Mouse (Mus musculus) limb, embryonic 14.5 days (tissue): ENCODE data around the gene Lrrc14b. TPM values are rescaled to one million over a fixed set of nuclear protein-coding genes. Genes with fewer than 3 reads are reported as not detected.

Experiments
- ATAC-seq: fragments of 200-750 bp; cut with Nextera tagmentation; 2 replicates; pipeline ENCODE4 v1.8.0; 2017; ENCODE audit warnings: low read depth, moderate number of reproducible peaks, moderate TSS enrichment; ENCODE audit not compliant: low FRiP score
- DNase-seq: peaks from one replicate; pipeline ENCODE4 v3.0.0-alpha.2; 2015; ENCODE audit warnings: low spot score
- H3K27ac ChIP-seq: fragments of 300-500 bp; sonication (generic); replicated peaks from 2 replicates; pipeline ENCODE4 v1.5.1; 2014; ENCODE audit warnings: low read depth, mild to moderate bottlenecking, low read length, moderate library complexity, mixed read lengths
- H3K27me3 ChIP-seq: fragments of 300-500 bp; sonication (generic); 2 replicates; pipeline ENCODE4 v1.6.1; 2014; ENCODE audit warnings: low read length, mixed read lengths; ENCODE audit not compliant: control insufficient read depth, insufficient read depth
- H3K36me3 ChIP-seq: fragments of 300-500 bp; sonication (generic); 2 replicates; pipeline ENCODE4 v1.6.1; 2014; ENCODE audit warnings: mild to moderate bottlenecking, low read length, moderate library complexity, mixed read lengths; ENCODE audit not compliant: control insufficient read depth, insufficient read depth
- H3K4me1 ChIP-seq: fragments of 300-500 bp; sonication (generic); 2 replicates; pipeline ENCODE4 v1.6.1; 2014; ENCODE audit warnings: antibody characterized with exemption, low read length, mixed read lengths; ENCODE audit not compliant: control insufficient read depth, insufficient read depth
- H3K4me2 ChIP-seq: fragments of 300-500 bp; sonication (generic); replicated peaks from 2 replicates; pipeline ENCODE4 v1.6.1; 2014; ENCODE audit warnings: low read depth, mild to moderate bottlenecking, low read length, moderate library complexity; ENCODE audit not compliant: severe bottlenecking
- H3K4me3 ChIP-seq: fragments of 300-500 bp; sonication (generic); replicated peaks from 2 replicates; pipeline ENCODE4 v1.5.1; 2014; ENCODE audit warnings: low read length
- H3K9ac ChIP-seq: fragments of 300-500 bp; sonication (generic); 2 replicates; pipeline ENCODE4 v1.6.1; 2014; ENCODE audit warnings: mild to moderate bottlenecking, low read depth, low read length, moderate library complexity; ENCODE audit not compliant: severe bottlenecking
- H3K9me3 ChIP-seq: fragments of 300-500 bp; sonication (generic); 2 replicates; pipeline ENCODE4 v1.6.1; 2016; ENCODE audit warnings: low read length; ENCODE audit not compliant: control insufficient read depth
- POLR2A ChIP-seq: fragments of 200-500 bp; IDR thresholded peaks from 2 replicates; pipeline ENCODE4 v1.8.0; 2012; ENCODE audit warnings: inconsistent platforms, mild to moderate bottlenecking, moderate library complexity, borderline replicate concordance; ENCODE audit not compliant: insufficient read depth, insufficient read length; ENCODE audit errors: extremely low read depth
- WGBS: fragments of 180-500 bp; shearing (Covaris S2); extraction: QIAGEN DNeasy Blood & Tissue Kit; methylation state at CpG from one replicate; pipeline ENCODE4 v1.1.7; 2014; 5-methylcytosine and 5-hydroxymethylcytosine counted together
- polyA plus RNA-seq, 2 experiments: library from polyadenylated mRNA; depleted of rRNA in 1 of 2; stranded (reverse) in 1 of 2; unstranded in 1 of 2; fragments of >200 nt; fragmentation: Nextera tagmentation in 1 of 2; extraction: Ambion mirVana in 1 of 2; gene quantifications; 2 replicates each; pipeline versions ENCODE4 v1.2.1 to v1.2.3; 2012 to 2014

The Lrrc14b gene
- polyA plus RNA-seq, 2 experiments: 0.58 TPM; not detected in 1

DNA sequence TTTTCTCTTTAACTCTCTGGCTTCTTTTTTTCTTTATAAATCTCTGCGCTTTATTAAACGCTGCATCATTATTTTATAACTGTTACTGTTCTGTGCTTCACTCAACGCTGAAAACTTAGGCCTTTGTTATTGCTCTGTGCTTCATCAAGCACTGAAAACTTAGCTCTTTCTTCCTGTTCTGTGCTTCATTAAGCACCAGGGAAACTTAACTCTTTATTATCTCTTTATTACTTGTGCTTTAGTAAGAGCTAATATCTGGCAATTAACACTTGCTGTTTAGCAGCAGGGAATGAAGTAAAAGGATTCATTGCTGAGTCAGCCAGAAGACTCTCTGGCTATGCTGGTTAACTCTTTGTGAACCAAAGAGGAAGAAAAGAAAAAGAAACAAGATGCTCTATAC, 18.5 kb upstream of the Lrrc14b start:
- no peak overlapping the region for H3K4me2 ChIP-seq
- H3K9ac ChIP-seq: no peak overlapping the region
- no peaks in the 10 kb centered on the region for H3K9me3 ChIP-seq
- no peak overlapping the region for H3K4me3 ChIP-seq
- H3K36me3 ChIP-seq: no peaks in the 10 kb centered on the region
- no peaks in the 10 kb centered on the region for H3K4me1 ChIP-seq
- WGBS: 17% methylated on average over 3 of the region's 3 CpGs
- DNase-seq (no peak), ATAC-seq (no peak)
- H3K27ac ChIP-seq: no peak overlapping the region; the same call in 1 of the 2 replicates
- no peaks in the 10 kb centered on the region for H3K27me3 ChIP-seq
- TF ChIP-seq POLR2A: no peak

DNA sequence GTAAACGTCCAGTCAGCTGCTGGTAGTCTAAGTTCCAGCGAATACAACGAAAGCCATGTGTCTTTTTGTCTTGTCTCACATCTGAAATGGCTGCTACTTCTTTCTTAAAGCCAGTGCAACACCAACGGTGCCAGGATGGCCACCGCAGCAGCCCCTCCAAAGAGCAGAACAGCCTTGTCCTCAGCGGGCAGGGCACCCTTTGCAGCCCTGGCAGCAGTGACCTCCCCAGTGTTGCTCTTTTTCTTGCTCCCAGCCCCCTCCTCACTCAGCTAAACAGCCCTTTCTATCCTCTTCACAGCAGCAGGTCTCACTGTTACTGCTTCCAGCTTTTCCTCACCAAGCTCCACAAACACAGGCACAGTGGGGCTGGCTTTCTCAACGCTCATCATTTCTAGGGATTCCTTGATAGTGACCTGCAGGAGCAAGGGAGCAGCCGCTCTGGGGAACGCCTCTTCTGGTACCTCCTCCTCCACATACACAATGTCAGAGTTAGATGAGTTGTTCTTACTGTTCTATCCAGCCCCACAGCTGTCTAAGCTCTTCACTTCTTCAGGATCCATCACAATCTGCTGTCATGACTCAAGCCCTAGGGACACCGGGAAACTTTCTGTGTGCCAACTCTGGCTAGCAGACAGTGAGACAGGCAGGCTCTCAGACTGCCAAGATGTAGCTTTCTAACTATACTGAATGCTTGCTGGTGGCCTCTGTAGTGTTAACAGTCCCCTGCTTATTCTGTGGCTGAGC, 17.9 kb upstream of the Lrrc14b start:
- 49% methylated on average over 10 of the region's 10 CpGs for WGBS
- Histone ChIP-seq H3K4me2 (no peak overlapping the region), H3K27me3 (no peaks in the 10 kb centered on the region), H3K9ac (no peak overlapping the region), H3K27ac (no peak overlapping the region), H3K4me3 (no peak overlapping the region), H3K4me1 (no peaks in the 10 kb centered on the region), H3K36me3 (no peaks in the 10 kb centered on the region), H3K9me3 (no peaks in the 10 kb centered on the region)
- no peak for TF ChIP-seq POLR2A
- DNase-seq (no peak), ATAC-seq (no peak)

DNA sequence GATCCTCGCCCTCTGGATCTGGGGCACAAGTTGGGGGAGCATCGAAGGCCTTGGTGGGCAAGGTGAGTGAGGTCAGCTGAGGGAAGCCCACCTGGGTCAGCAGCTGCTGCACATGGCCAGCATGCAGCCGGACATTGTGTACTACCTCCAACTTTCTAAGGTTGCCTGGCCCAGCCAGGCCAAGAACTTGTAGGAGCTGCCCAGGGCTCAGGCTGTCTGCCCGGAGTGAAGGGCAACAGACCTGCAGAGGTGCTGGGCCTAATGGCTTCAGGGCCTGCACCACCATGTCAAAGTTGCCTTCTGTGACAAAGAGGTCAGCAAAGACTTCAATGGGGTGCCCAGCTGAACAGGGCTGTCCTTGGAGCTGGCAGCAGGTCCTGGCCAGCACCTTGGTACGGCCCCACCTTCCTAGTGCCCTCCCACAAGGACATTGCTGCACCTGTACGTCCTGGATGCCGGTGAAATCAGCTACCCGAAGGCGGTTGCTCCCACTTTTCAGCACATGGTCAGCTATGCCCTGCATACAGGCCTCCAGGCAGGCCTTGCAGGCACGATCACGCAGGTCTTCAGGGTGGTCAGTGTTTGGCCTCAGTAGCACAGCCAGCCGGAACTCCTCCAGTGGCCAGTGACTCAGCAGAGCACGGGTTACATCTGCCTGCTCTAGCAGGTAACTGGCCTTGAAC, 488 bp downstream of the Lrrc14b start:
- peaks cover 30% of the 10 kb centered on the region for H3K36me3 ChIP-seq
- H3K27me3 ChIP-seq: no peaks in the 10 kb centered on the region
- H3K9me3 ChIP-seq: no peaks in the 10 kb centered on the region
- no peak overlapping the region for H3K9ac ChIP-seq
- no peak overlapping the region for H3K4me2 ChIP-seq
- ATAC-seq (0 out of 2 replicates have a peak, but pooled peaks have one; percentile 19), DNase-seq (no peak)
- no peak overlapping the region for H3K4me3 ChIP-seq
- no peak overlapping the region for H3K27ac ChIP-seq
- no peaks in the 10 kb centered on the region for H3K4me1 ChIP-seq
- 85% methylated on average over 13 of the region's 13 CpGs for whole genome bisulfite sequencing
- TF ChIP-seq POLR2A: no peak

DNA sequence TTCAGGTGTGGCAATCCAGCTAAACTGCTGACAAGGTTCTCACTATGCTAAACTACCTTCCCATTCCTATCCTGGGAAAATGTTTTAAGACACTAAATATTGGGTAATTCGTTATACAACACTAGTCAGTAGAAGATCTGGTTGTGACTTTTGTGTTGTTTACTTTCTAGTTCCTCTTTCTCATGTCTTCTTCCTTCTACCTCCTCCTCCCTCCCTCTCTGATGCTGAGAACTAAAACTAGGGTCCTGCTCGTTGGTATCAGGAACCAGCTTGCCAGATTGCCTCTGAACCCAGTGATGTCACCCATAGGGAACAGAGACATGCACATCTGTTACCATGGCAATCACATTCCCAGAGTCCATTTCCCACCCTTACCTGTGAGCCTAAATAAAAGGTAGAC, 1.6 kb downstream of the Lrrc14b start:
- TF ChIP-seq POLR2A: no peak
- 70% methylated on average over 2 of the region's 2 CpGs for WGBS
- no peak overlapping the region for H3K4me3 ChIP-seq
- H3K9me3 ChIP-seq: no peaks in the 10 kb centered on the region
- DNase-seq: no peak
- no peak overlapping the region for H3K27ac ChIP-seq
- no peak overlapping the region for H3K4me2 ChIP-seq
- peaks cover 38% of the 10 kb centered on the region for H3K36me3 ChIP-seq
- H3K27me3 ChIP-seq: no peaks in the 10 kb centered on the region
- no peaks in the 10 kb centered on the region for H3K4me1 ChIP-seq
- no peak for ATAC-seq
- H3K9ac ChIP-seq: no peak overlapping the region

DNA sequence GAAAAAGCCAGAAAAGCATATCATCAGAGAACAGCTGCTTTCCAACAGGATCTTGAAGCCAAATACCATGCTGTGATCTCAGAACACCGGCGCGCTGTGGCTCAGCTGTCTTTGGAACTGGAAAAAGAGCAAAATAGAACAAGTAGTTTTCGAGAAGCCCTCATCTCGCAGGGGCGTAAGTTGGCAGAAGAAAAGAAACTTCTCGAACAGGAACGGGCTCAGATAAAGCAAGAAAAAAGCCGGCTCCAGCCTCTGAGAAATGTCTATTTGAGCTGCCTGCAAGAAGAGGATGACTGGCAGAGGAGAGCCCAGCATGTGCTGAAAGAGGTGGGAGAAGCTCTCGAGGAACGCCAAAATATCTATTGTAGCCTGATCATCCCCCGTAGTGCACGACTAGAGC, 7.3 kb downstream of the Lrrc14b start:
- no peaks in the 10 kb centered on the region for H3K4me1 ChIP-seq
- no peak overlapping the region for H3K4me2 ChIP-seq
- H3K36me3 ChIP-seq: peaks cover 58% of the 10 kb centered on the region
- no peak overlapping the region for H3K4me3 ChIP-seq
- no peak for DNase-seq
- ATAC-seq: no peak
- H3K9ac ChIP-seq: no peak overlapping the region
- H3K27ac ChIP-seq: no peak overlapping the region
- no peaks in the 10 kb centered on the region for H3K27me3 ChIP-seq
- H3K9me3 ChIP-seq: no peaks in the 10 kb centered on the region
- 96% methylated on average over 13 of the region's 13 CpGs for WGBS
- no peak for TF ChIP-seq POLR2A
